Mouse (Mus musculus) heart, postnatal 4 days (tissue): ENCODE measurements around the gene Med26. TPM values are rescaled to one million over a fixed set of nuclear protein-coding genes. Genes with fewer than 3 reads are reported as not detected.

Source experiments
- DNase-seq: peaks from one replicate; pipeline ENCODE4 v3.0.0; 2021
- total RNA-seq, 2 experiments: library from RNA; stranded (reverse); gene quantifications; 2 replicates each; pipeline ENCODE4 v1.2.3; 2021

The Med26 gene
- 1 to 10 TPM; 8.6 TPM for total RNA-seq

DNA sequence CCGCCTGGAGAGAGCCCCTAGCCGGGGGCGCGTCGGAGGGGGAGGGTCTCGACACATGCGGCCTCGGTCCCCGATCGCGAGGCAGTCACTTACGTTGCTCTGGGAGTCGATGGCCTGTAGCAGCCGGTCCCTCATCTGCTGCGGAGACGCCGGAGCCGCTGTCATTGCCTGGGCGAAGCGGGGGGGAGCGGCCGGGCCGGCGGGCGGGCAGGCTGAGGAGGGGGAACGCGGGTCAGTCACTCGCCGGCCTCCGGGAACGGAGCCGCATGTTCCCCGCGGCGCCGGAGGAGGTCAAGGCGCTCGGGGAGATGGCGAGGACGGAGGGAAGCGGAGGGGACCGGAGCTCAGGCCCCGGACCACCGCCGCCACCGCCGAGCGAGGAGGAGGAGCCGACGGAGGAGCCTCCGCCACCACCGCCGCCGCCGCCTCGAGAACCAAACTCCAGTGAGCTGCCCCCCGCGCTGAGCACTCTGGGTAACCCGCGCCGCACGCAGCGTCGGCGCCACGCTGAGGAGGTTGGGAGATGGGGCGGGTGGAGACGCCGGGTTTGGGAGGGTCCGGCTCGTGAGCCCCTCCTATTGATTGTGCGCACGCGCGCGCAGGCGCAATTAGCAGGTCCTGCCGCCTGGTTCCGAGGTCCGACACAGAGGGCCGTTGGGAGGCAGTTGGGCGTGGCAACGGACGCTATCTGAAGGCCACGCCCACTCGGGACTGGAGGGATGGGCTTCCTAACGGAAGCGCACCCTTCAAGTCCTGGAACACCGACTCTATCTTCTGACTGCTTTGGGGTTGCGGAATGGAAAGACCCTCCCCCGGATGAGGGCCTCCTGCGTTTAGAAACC lies at the start of gene Med26:
Gene Med26 (minus strand): TSS at position 469 of the 842 bp plus-strand sequence.
- peak; percentile 98 for DNase-seq

GRCm38 (mm10) chr8:72590198-72590597 lies 42.1 kb upstream of the Med26 start:
- DNase-seq = peak; percentile 72

GRCm38 (mm10) chr8:72589286-72589685 lies 41.2 kb upstream of the Med26 start:
- peak; percentile 59 for DNase-seq

DNA sequence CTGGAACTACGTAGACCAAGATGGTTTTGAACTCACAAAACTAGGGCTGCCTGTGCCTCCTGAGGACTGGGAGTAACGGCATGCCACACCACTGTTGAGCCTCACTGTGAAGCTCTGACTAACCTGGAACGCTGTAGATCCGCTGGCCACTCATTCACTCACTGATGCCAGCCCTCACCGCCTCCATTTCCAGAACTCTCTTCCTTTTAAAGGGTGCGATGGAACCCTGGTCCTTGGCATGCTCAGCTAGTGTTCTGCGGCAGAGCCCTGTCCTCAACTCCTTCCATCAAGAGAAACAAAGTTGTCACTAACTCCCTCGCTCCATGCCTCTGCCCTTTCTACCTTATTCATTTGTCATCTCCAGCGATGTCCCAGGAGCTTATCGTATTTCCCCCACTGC lies 40.8 kb upstream of the Med26 start:
- no peak for DNase-seq

GRCm38 (mm10) chr8:72587806-72588205 lies 39.7 kb upstream of the Med26 start:
- peak; percentile 85 for DNase-seq

DNA sequence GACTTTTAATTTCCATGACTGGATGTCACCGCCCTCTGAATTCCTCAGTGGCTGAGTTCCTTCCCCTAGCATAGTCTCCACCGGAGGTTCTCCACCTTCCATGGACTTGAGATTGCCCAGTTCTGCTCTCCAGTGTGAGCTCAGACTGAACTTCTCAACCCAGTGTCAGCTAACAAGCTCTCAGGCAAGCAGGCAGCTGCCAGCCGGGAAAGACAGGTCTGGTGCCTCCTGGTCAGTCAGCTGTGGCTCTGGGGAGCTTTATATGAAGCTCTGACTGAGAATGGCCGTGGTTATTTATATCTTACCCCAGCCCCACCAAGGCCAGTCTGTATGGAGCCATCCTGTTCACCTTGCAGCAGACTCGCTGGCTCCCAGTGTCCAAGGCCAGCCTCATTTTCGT lies 36.3 kb upstream of the Med26 start:
- peak; percentile 40 for DNase-seq

DNA sequence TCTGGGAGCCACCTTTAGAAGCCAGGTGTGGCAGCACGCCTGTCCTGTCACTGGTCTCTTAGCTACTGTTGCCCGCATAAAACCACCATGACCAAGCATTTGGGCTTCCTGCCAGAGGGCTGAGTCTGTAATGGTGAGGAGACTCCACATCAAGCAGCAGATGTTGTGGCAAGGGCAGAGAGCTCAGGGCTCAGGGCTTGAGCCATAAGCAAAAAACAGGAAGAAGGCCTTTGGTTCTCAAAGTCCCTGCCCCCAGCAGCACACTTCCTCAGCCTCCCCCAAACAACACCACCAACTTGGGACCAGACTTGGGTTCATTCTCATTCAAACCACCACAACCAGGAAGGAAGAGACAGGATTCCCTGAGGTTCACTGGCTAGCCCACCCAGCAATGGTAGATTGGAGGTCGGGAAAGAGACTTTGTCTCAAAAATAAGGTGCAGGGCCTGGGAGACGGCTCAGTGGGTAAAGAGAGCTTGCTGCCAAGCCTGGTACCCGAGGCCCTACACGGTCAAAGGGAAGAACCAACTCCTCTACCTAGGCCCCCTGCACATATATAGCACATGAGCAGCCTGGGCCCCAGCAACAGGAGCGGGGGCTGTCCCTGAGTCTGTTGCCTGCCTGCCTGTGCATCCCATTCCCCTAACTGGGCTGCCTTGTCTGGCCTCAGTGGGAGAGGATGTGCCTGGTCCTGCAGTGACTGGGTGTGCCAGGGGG lies 35.1 kb upstream of the Med26 start:
- peak; percentile 72 for DNase-seq

DNA sequence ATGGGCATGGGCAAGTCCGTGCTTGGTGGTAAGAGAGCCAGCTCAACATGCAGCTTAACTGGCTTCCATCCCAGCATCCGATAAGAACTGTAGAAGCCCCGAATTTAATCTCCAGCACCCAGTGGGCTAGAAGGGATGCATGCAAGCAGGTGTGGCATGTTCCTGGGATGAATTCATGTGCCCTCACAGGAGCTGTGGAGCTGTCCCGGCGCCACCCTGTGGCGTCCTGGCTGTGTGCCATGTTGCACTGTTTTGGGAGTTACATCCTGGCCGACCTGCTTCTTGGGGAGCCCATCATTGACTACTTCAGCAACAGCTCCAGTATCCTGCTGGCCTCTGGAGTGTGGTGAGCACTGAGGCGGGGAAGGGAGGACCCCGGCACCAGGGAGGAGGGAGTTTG lies 31.3 kb upstream of the Med26 start:
- peak; percentile 36 for DNase-seq

DNA sequence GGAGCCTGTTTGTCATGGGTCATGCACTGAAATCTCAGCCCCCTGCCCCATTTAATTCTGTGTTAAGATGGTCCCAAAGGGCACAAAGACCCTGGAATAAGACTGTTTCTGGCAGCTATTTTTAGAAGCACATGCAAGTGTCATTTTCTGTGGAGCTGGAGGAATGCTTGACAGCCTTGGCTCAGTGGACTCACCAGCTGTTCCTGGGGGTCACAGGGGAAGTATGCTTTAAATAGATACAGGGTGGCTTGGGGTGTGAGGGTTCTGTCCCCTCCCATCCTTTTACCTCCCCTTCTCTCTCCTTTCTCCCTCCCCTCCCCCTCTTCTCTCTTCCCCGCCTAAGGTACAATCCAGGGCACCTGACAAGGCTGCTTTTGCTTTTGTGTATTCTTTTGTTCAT lies 29.9 kb upstream of the Med26 start:
- peak; percentile 35 for DNase-seq

DNA sequence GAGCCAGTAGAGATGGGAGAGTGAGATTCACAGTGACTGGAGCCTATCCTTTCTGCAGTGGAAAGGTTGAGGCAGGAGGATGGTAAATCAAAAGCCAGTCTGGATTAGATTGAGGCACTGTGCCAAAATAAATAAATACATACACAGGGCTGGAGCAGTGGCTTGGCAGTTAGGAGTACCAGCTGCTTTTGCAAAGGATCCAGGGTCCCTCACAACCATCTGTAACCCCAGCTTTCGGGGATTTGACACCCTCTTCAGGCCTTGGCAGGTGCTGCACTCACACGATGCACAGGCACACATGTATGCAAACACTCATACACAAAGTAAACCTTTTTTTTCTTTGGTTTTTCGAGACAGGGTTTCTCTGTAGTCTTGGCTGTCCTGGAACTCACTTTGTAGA lies 29.2 kb upstream of the Med26 start:
- DNase-seq = no peak

- no peak for DNase-seq
Measured at GRCm38 (mm10) chr8:72575915-72576314, 27.8 kb upstream of the Med26 start.

- no peak for DNase-seq
Measured at GRCm38 (mm10) chr8:72573450-72573849, 25.4 kb upstream of the Med26 start.

DNA sequence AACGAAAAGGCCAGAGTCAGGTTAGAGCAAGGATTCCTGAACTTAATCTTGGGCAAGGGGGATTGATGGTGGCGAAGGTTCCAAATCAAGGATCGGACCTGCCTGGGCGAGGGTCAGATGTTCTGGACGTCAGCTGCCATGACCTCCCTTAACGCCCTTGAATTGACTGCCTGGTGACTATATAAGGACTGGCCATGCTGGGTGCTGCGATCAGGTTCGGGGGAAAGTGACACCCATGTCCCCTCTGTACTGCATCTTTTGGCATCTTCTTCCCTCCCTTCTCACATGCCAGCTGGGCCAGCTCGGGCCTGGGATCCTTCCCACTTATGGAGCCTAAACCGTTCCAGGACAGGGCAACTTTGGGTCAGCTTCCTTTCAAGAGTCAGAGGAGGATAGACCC lies 24.4 kb upstream of the Med26 start:
- DNase-seq = peak; percentile 50

DNA sequence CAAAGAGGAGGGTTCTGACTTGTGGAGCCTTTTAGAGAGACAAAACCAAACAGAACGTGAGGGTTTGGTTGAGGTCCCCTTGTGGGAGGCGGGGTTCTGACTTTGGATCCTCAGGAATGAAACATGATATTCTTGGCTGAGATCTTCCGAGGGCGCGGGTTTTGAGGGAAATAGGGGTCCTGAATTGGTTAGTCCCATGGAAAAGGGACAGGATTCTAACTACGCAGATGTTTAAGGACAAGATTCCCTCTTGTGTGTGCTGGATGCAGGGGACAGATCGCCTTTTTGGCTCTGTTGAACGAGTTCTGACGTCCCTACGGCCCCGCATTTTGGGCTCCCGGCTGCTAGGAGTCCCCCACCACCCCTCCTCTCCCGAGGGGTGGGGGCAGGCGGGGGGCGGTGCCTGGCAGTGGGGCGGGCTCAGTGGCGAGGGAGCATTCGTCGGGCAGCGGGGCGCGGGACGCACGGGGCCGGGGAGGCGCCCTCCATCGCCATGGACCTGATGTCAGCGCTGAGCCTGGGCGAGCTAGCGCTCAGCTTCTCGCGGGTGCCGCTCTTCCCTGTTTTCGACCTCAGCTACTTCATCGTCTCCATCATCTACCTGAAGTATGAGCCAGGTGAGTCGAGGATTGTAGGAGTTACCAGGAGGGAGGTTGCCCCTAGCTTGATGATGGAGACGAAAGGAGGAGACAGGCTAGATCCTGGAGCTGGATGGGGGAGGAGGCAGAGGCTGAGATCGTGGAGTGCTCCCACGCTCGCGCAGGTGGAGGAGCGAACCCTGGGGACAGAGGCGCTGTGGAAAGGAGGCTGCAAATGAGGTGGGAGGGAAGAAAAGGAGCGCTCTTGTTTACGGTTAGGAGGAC lies 23.8 kb upstream of the Med26 start, which contains the start of gene Tmem38a:
Gene Tmem38a (plus strand): TSS at position 445 of the 863 bp plus-strand sequence.
- DNase-seq = peak; percentile 90

DNA sequence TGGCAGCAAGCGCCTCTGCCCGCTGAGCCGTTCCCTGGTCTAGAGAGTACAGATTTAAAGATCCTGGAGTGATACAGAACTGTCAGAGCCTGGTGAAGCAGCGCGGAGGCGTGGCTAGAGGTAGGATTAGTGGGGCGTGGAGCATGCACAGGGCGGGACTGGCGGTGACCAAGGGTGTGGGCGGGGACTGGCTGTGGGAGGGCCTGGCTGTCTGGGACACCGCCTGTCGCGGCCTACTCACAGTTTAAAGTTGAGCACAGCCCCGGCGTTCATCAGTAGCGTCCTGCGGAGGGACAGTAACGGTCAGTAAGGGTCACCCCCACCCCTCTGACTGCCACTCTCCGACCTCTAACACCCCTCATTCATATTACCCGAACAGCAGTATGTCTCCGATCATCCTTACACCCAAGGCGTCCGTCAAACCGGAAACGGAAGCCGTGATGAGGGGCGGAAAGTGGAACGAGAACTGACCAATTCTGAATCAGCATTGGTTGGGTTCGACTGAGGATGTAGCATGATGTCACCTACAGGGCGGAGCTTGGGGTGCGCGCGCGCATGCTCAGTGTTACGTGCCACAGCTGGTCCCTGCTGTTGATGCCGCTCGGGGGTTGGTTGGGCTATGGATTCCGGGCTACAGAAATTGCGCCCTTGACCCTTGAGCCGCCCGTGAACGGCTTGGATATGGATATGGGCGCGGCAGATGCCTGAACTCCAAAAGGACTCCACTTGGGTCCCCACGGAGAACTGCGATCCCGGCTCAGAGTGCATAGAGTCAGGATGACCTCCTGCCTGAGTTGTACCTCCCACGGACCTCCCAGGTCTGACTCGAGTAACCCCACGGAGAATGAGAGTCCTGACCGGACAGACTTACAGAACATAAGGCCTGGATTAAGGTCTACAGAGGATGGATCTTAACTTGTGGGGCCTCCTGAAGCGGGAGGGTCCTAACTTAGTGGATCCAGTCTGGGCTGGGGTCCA lies 22.9 kb upstream of the Med26 start, which contains the start of gene Smim7:
Gene Smim7 (minus strand): TSS at position 456 of the 978 bp plus-strand sequence.
- DNase-seq = peak; percentile 98

DNA sequence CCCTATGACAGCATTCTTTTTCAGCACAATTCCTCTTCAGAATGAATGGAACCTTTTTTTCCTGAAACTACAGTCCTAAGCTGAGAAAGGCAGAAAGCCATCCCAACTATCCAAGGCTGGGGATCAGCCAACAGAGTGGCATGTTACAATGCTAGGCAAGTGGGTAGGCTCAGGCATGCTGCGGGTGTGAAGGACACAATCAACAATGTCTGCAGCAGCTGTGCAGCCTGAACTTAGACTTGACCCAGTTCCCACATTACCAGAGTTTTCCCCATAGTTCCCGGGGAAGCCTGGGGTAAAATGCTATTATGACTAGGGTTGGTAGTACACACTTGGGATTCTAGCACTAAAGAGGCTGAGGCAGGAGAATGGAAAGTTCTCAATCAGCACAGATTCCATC lies 17.9 kb upstream of the Med26 start:
- no peak for DNase-seq

DNA sequence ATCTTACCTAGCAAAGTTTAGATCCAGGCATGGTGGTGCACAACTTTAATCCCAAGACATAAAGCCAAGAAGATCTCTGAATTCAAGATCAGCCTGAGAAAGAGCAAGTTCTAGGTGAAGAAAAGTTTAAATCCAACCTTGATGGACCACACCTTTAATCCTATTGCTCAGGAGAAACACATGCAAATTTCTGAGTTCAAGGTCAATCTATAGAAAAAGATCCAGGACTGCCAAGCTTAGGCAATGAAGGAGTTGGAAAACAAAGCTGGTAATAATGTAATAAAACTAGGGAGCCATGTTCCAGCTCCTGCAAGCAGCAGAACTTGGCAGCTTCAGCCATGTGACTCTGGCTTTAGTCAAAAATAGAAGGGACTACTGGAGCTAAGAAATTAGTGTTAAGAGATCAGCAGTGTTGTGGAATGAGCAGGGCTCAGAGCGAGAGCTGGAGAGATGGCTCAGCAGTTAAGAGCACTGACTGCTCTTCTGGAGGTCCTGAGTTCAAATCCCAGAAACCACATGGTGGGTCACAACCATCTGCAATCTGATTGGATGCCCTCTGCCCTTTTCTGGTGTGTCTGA lies 13.1 kb upstream of the Med26 start:
- no peak for DNase-seq

DNA sequence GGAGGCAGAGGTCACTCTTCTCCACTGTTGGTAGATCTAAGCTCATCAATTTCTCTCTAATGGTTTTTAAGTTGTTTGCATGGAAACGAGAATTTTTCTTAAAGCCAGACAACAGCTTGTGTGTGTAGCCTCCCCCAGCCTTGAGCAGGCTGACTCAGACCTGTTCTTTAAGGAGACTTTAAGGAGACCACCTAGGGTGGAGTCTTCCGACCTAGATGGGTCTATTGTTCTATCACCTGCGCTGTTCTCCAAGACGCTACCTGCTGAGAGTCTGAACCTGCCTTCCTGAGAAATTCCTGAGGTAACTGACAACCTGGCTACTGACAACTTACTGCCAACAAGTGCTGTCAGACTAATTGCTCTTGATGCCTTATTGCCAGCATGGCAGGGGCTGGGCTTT lies 7.7 kb upstream of the Med26 start:
- no peak for DNase-seq

DNA sequence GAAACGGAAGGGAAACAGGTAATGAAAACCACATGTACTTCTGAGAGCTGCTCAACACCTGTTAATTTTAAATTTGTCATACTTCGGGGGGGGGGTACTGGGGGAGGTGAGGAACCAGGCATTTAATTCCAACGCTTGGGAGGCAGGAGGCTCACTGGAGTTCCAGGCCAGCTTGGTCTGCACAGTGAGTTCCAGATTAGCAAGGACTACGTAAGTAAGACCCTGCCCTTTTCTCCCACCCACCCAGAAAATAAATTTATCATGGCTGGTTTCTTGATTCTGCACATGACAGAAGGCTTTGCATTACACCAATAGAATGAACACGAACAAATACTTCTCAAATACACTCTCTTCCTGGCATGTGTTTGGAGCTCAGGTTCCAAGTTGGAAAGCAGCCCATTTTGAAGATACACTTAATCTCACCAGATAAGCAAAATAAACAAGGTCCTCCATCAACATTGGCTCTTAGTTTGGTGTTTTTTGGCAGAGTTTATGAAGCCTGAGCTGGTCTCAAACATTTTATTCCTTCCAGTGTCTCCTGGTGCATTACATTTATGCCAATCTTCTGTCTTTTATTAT lies 1.3 kb upstream of the Med26 start:
- no peak for DNase-seq

- DNase-seq = no peak
Measured at GRCm38 (mm10) chr8:72548644-72549313, 709 bp upstream of the Med26 start.
